Mouse (Mus musculus) lung, adult 2 months (tissue): ENCODE data around the gene Wdr61. TPM values are rescaled to one million over a fixed set of nuclear protein-coding genes. Genes with fewer than 3 reads are reported as not detected.

Source experiments
- DNase-seq: peaks from one replicate; pipeline ENCODE4 v3.0.0; 2022
- H3K4me1 ChIP-seq: fragments of 200-500 bp; 2 replicates; pipeline ENCODE4 v1.6.1; 2011; ENCODE audit warnings: low read length; ENCODE audit not compliant: control insufficient read depth, insufficient read depth
- H3K4me3 ChIP-seq: fragments of 200-500 bp; replicated peaks from 2 replicates; pipeline ENCODE3; 2011; ENCODE audit warnings: low read depth, mild to moderate bottlenecking, control low read depth, low read length; ENCODE audit errors: extremely low read depth
- CTCF ChIP-seq: fragments of 200-500 bp; IDR thresholded peaks from 2 replicates; pipeline ENCODE4 v1.5.1; 2011; ENCODE audit warnings: mild to moderate bottlenecking, low read length, control low read depth; ENCODE audit not compliant: insufficient read depth
- POLR2A ChIP-seq: fragments of 200-500 bp; IDR thresholded peaks from 2 replicates; pipeline ENCODE4 v1.6.1; 2011; ENCODE audit warnings: low read depth, mild to moderate bottlenecking, control low read depth, low read length, borderline replicate concordance; ENCODE audit errors: extremely low read depth
- WGBS: fragments of 180-500 bp; shearing (Covaris S2); methylation state at CpG from one replicate; pipeline ENCODE4 v1.1.7; 2018; 5-methylcytosine and 5-hydroxymethylcytosine counted together
- polyA plus RNA-seq: library from polyadenylated mRNA; depleted of rRNA; stranded (reverse); fragments of >200 nt; gene quantifications from 2 replicates; pipeline ENCODE4 v1.2.3, GENCODE M21; 2012

Wdr61 gene
- polyA plus RNA-seq, 1 experiment, result 32.1 TPM

GRCm38 (mm10) chr9:54759592-54759991, 25.3 kb upstream of the Wdr61 start:
- 42% methylated on average over 6 of the region's 6 CpGs for WGBS
- no peaks in the 10 kb centered on the region for H3K4me1 ChIP-seq
- no peak for TF ChIP-seq POLR2A
- TF ChIP-seq CTCF, result no peak
- DNase-seq, result no peak
- H3K4me3 ChIP-seq, result no peak overlapping the region

GRCm38 (mm10) chr9:54752944-54753295, 18.6 kb upstream of the Wdr61 start:
- TF ChIP-seq CTCF (no peak), POLR2A (no peak)
- DNase-seq, result no peak
- H3K4me1 ChIP-seq, result no peaks in the 10 kb centered on the region
- H3K4me3 ChIP-seq, result no peak overlapping the region
- 52% methylated on average over 11 of the region's 11 CpGs for WGBS

- WGBS, result 36% methylated on average over 21 of the region's 21 CpGs
- H3K4me1 ChIP-seq, result no peaks in the 10 kb centered on the region
- no peak overlapping the region for H3K4me3 ChIP-seq
- DNase-seq, result no peak
- TF ChIP-seq POLR2A (no peak), CTCF (no peak)
Measured at GRCm38 (mm10) chr9:54752201-54752943, 18.1 kb upstream of the Wdr61 start.

- DNase-seq, result no peak
- Histone ChIP-seq H3K4me3 (no peak overlapping the region), H3K4me1 (no peaks in the 10 kb centered on the region)
- 85% methylated on average over 2 of the region's 2 CpGs for WGBS
- TF ChIP-seq CTCF (no peak), POLR2A (no peak)
Measured at GRCm38 (mm10) chr9:54751684-54752083, 17.4 kb upstream of the Wdr61 start.

GRCm38 (mm10) chr9:54750215-54750981, 16.1 kb upstream of the Wdr61 start:
- no peak for DNase-seq
- H3K4me3 ChIP-seq, result no peak overlapping the region
- H3K4me1 ChIP-seq, result no peaks in the 10 kb centered on the region
- TF ChIP-seq CTCF, result no peak
- TF ChIP-seq POLR2A, result no peak
- 69% methylated on average over 7 of the region's 7 CpGs for WGBS

GRCm38 (mm10) chr9:54745740-54746370, 11.5 kb upstream of the Wdr61 start:
- H3K4me1 ChIP-seq, result no peaks in the 10 kb centered on the region
- TF ChIP-seq POLR2A, result no peak
- no peak for TF ChIP-seq CTCF
- no peak overlapping the region for H3K4me3 ChIP-seq
- 58% methylated on average over 13 of the region's 13 CpGs for WGBS
- no peak for DNase-seq

GRCm38 (mm10) chr9:54743891-54744290, 9.6 kb upstream of the Wdr61 start:
- TF ChIP-seq POLR2A (no peak), CTCF (no peak)
- 51% methylated on average over 4 of the region's 4 CpGs for WGBS
- H3K4me1 ChIP-seq, result no peaks in the 10 kb centered on the region
- no peak for DNase-seq
- H3K4me3 ChIP-seq, result no peak overlapping the region

- peak; percentile 69 for TF ChIP-seq CTCF
- TF ChIP-seq POLR2A, result no peak
- H3K4me3 ChIP-seq, result no peak overlapping the region
- WGBS, result 29% methylated on average over 3 of the region's 3 CpGs
- DNase-seq, result peak; percentile 14
- H3K4me1 ChIP-seq, result peaks cover 7% of the 10 kb centered on the region
Measured at GRCm38 (mm10) chr9:54738376-54738775, 4.1 kb upstream of the Wdr61 start.

- peaks cover 10% of the 10 kb centered on the region for H3K4me1 ChIP-seq
- H3K4me3 ChIP-seq, result peak overlapping the region; percentile 1
- TF ChIP-seq CTCF (peak; percentile 69), POLR2A (no peak)
- peak; percentile 14 for DNase-seq
- 18% methylated on average over 9 of the region's 9 CpGs for WGBS
Measured at GRCm38 (mm10) chr9:54736284-54736701, 2.0 kb upstream of the Wdr61 start.
